Mouse (Mus musculus): Measurements from ENCODE around the gene A2ml1.
A peak's percentile ranks its signal among the peaks of the same experiment; 100 is the strongest.
"Not testable (repeated sequence)": the region's sequence is repeated elsewhere in the genome, so short reads cannot be mapped to it uniquely, and the experiment has no call there.

GRCm38 (mm10) chr6:128629771-128630739, 48.6 kb upstream of the A2ml1 start:
- TF ChIP-seq CTCF (IDR thresholded peaks at IDR 0.05; ENCODE audit: low read depth) = peak; percentile 82
- not testable (repeated sequence) for TF ChIP-seq EP300 (optimal IDR thresholded peaks at IDR 0.05)

Data from stomach, postnatal 0 days (tissue).